Mouse (Mus musculus): ENCODE results near the gene Cldn7.

DNA sequence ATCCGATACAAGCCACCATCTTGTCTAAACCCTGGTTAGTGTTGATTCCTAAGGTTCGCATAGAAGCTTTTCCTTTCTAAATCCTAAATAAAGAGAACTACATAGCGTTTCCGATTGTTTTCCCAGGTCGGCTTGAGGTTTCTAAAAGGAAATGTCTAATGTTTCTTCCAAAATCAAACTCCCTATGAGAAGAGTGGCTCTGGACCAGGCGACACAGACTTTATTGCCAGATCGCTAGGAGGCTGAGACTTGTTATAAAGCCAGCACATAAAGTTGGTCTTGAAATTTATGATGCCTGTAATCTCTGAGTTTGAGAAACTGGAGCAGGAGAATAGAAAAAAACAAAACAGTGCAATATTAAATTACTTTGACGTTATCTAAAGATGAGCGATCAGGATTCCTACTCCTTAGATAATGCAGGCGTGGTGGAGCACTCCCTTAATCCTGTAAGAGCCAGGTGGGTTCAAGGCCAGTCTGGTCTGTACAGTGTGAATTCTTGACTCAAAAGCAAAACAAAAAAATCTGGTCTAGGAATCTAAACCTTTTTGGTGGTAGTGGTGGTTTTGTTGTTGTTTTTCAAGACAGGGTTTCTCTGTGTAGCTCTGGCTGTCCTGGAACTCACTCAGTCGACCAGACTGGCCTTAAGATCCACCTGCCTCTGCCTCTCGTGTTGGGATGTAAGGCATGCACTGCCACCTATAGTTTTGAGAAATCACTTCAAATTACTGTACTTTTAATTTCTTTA is 42.4 kb upstream of the Cldn7 start:
- no peak for TF ChIP-seq POLR2A (IDR thresholded peaks at IDR 0.05; ENCODE audit: borderline replicate concordance, extremely low read depth, insufficient read depth, insufficient read length, poor library complexity, severe bottlenecking)
- no peak for TF ChIP-seq CTCF (IDR thresholded peaks at IDR 0.05; ENCODE audit: borderline replicate concordance, extremely low read depth, insufficient read depth, insufficient read length)

Measured in brain, embryonic 14.5 days (tissue).